Mouse (Mus musculus) lung, postnatal 0 days (tissue): Measurements from ENCODE around the gene Atp1a4. TPM values are rescaled to one million over a fixed set of nuclear protein-coding genes. Genes with fewer than 3 reads are reported as not detected.

ENCODE experiments used
- ATAC-seq: fragments of 200-750 bp; cut with Nextera tagmentation; 2 replicates; pipeline ENCODE4 v1.8.0; 2017; ENCODE audit warnings: moderate library complexity
- DNase-seq: peaks from one replicate; pipeline ENCODE4 v3.0.0-alpha.2; 2016; ENCODE audit warnings: low spot score
- H3K27ac ChIP-seq: fragments of 300-500 bp; sonication (generic); 2 replicates; pipeline ENCODE4 v1.5.1; 2014; ENCODE audit warnings: antibody characterized with exemption, mild to moderate bottlenecking, low read length, mixed read lengths
- H3K27me3 ChIP-seq: fragments of 300-500 bp; sonication (generic); replicated peaks from 2 replicates; pipeline ENCODE4 v1.6.1; 2014; ENCODE audit warnings: low read length, mixed read lengths; ENCODE audit not compliant: insufficient read depth
- H3K36me3 ChIP-seq: fragments of 300-500 bp; sonication (generic); 2 replicates; pipeline ENCODE4 v1.6.1; 2014; ENCODE audit warnings: low read length, mixed read lengths; ENCODE audit not compliant: insufficient read depth
- H3K4me1 ChIP-seq: fragments of 300-500 bp; sonication (generic); 2 replicates; pipeline ENCODE4 v1.6.1; 2014; ENCODE audit warnings: antibody characterized with exemption, low read depth, low read length, mixed read lengths; ENCODE audit not compliant: insufficient read depth
- H3K4me2 ChIP-seq: fragments of 300-500 bp; sonication (generic); replicated peaks from 2 replicates; pipeline ENCODE4 v1.6.1; 2014; ENCODE audit warnings: low read depth, mild to moderate bottlenecking, low read length, moderate library complexity, mixed read lengths
- H3K4me3 ChIP-seq: fragments of 300-500 bp; sonication (generic); 2 replicates; pipeline ENCODE4 v1.5.1; 2014; ENCODE audit warnings: low read depth, low read length
- H3K9ac ChIP-seq: fragments of 300-500 bp; sonication (generic); replicated peaks from 2 replicates; pipeline ENCODE4 v1.6.1; 2014; ENCODE audit warnings: low read depth, mild to moderate bottlenecking
- H3K9me3 ChIP-seq: fragments of 300-500 bp; sonication (generic); 2 replicates; pipeline ENCODE4 v1.6.1; 2016; ENCODE audit warnings: low read length, mixed read lengths
- CTCF ChIP-seq: IDR thresholded peaks from 2 replicates; pipeline ENCODE4 v1.5.1; 2016; ENCODE audit warnings: antibody characterized with exemption, mild to moderate bottlenecking
- EP300 ChIP-seq: IDR thresholded peaks from 2 replicates; pipeline ENCODE4 v1.6.1; 2016; ENCODE audit warnings: antibody characterized with exemption, mild to moderate bottlenecking, control low read depth
- WGBS: fragments of 180-500 bp; shearing (Covaris S2); extraction: QIAGEN DNeasy Blood & Tissue Kit; methylation state at CpG from one replicate; pipeline ENCODE4 v1.1.7; 2014; 5-methylcytosine and 5-hydroxymethylcytosine counted together
- polyA plus RNA-seq: library from polyadenylated mRNA; unstranded; fragments of >200 nt; fragmentation: Nextera tagmentation; extraction: Ambion mirVana; gene quantifications from 2 replicates; pipeline ENCODE4 v1.2.1, GENCODE M21; 2015

The Atp1a4 gene
- polyA plus RNA-seq, 1 experiment from 2014 or later = 0.04 TPM

GRCm38 (mm10) chr1:172197851-172198250 is 60.4 kb downstream of the Atp1a4 start:
- 86% methylated on average over 5 of the region's 5 CpGs for WGBS
- TF ChIP-seq CTCF = no peak
- no peak for TF ChIP-seq EP300
- peaks cover 6% of the 10 kb centered on the region; the same call in 1 of the 2 replicates for H3K4me1 ChIP-seq
- no peaks in the 10 kb centered on the region for H3K27me3 ChIP-seq
- no peak overlapping the region for H3K4me2 ChIP-seq
- no peak overlapping the region for H3K27ac ChIP-seq
- no peak overlapping the region for H3K9ac ChIP-seq
- peaks cover 44% of the 10 kb centered on the region for H3K36me3 ChIP-seq
- ATAC-seq (no peak), DNase-seq (no peak)
- no peak overlapping the region for H3K4me3 ChIP-seq
- H3K9me3 ChIP-seq = no peaks in the 10 kb centered on the region

GRCm38 (mm10) chr1:172197146-172197545 is 61.1 kb downstream of the Atp1a4 start:
- Histone ChIP-seq H3K27me3 (no peaks in the 10 kb centered on the region), H3K4me2 (no peak overlapping the region), H3K4me3 (no peak overlapping the region), H3K36me3 (peaks cover 49% of the 10 kb centered on the region), H3K9ac (no peak overlapping the region), H3K27ac (no peak overlapping the region), H3K9me3 (no peaks in the 10 kb centered on the region), H3K4me1 (peaks cover 3% of the 10 kb centered on the region; the same call in 1 of the 2 replicates)
- 82% methylated on average over 3 of the region's 3 CpGs for WGBS
- no peak for TF ChIP-seq CTCF
- TF ChIP-seq EP300 = no peak
- DNase-seq (no peak), ATAC-seq (no peak)

- H3K36me3 ChIP-seq = peaks cover 57% of the 10 kb centered on the region
- no peak overlapping the region for H3K27ac ChIP-seq
Measured at GRCm38 (mm10) chr1:172194435-172194834, 63.8 kb downstream of the Atp1a4 start.

GRCm38 (mm10) chr1:172192217-172192616 is 66.0 kb downstream of the Atp1a4 start:
- peaks cover 66% of the 10 kb centered on the region for H3K36me3 ChIP-seq
- H3K9ac ChIP-seq = no peak overlapping the region
- H3K4me1 ChIP-seq = no peaks in the 10 kb centered on the region
- H3K4me2 ChIP-seq = no peak overlapping the region
- DNase-seq (no peak), ATAC-seq (no peak)
- no peak overlapping the region for H3K27ac ChIP-seq
- H3K9me3 ChIP-seq = no peaks in the 10 kb centered on the region
- 90% methylated on average over 3 of the region's 3 CpGs for WGBS
- H3K27me3 ChIP-seq = no peaks in the 10 kb centered on the region
- no peak overlapping the region for H3K4me3 ChIP-seq
- TF ChIP-seq CTCF = no peak
- no peak for TF ChIP-seq EP300

More at GRCm38 (mm10) chr1:172194435-172194834, 63.8 kb downstream of the Atp1a4 start:
- Histone ChIP-seq H3K9me3 (no peaks in the 10 kb centered on the region), H3K4me1 (no peaks in the 10 kb centered on the region), H3K27me3 (no peaks in the 10 kb centered on the region), H3K4me2 (no peak overlapping the region), H3K9ac (no peak overlapping the region), H3K4me3 (no peak overlapping the region)
- ATAC-seq = no peak
- 73% methylated on average over 8 of the region's 8 CpGs for WGBS
- TF ChIP-seq EP300 (no peak), CTCF (no peak)
- DNase-seq = no peak

- WGBS = 86% methylated on average over 2 of the region's 2 CpGs
- DNase-seq (no peak), ATAC-seq (no peak)
- Histone ChIP-seq H3K4me2 (no peak overlapping the region), H3K4me1 (no peaks in the 10 kb centered on the region), H3K27ac (no peak overlapping the region), H3K9me3 (no peaks in the 10 kb centered on the region), H3K9ac (no peak overlapping the region), H3K36me3 (peaks cover 66% of the 10 kb centered on the region), H3K4me3 (no peak overlapping the region), H3K27me3 (no peaks in the 10 kb centered on the region)
- TF ChIP-seq CTCF (0 out of 2 replicates have a peak, but pooled peaks have one; percentile 4), EP300 (no peak)
Measured at GRCm38 (mm10) chr1:172191578-172191977, 66.6 kb downstream of the Atp1a4 start.

- Histone ChIP-seq H3K27me3 (no peaks in the 10 kb centered on the region), H3K9me3 (no peaks in the 10 kb centered on the region), H3K4me2 (no peak overlapping the region), H3K4me3 (no peak overlapping the region), H3K9ac (no peak overlapping the region), H3K27ac (no peak overlapping the region), H3K36me3 (peaks cover 45% of the 10 kb centered on the region), H3K4me1 (no peaks in the 10 kb centered on the region)
- ATAC-seq = peak; percentile 57
- DNase-seq = no peak
- TF ChIP-seq CTCF (peak; percentile 75), EP300 (no peak)
- WGBS = 59% methylated on average over 4 of the region's 4 CpGs
Measured at GRCm38 (mm10) chr1:172188891-172189290, 69.3 kb downstream of the Atp1a4 start.
